8 mouse cellular contexts compared by ENCODE assay signal in genomic region chr8:116921337-116922059, GRCm38 (mm10). TPM values are rescaled to one million over a fixed set of nuclear protein-coding genes. Genes with fewer than 3 reads are reported as not detected.
A peak's percentile ranks its signal among the peaks of the same experiment; 100 is the strongest.
DNase-seq lines count a peak whose midpoint lies in the region; ATAC-seq lines count a peak whose summit lies in the region.

Gene Cmc2, minus strand, starts transcription at chr8:116921455.
Gene Cenpn, plus strand, starts transcription at chr8:116921730.

- 1% methylated on average over 57 of the region's 57 CpGs for WGBS in hindbrain, embryonic 14.5 days

- peak within 1 kb of the TSS; percentile 66 for H3K27ac ChIP-seq in hindbrain, embryonic 14.5 days

- no peaks in the 10 kb centered on the region for H3K9me3 ChIP-seq in hindbrain, embryonic 14.5 days (ENCODE audit: control insufficient read depth, low read length)

- ATAC-seq in hindbrain, embryonic 14.5 days (ENCODE audit: low FRiP score) = peak; percentile 95

- peak within 1 kb of the TSS; percentile 61 for H3K4me2 ChIP-seq in hindbrain, embryonic 14.5 days (replicated peaks)

- H3K36me3 ChIP-seq in hindbrain, embryonic 14.5 days (replicated peaks; ENCODE audit: control insufficient read depth, insufficient read depth) = no peaks in the 10 kb centered on the region

- H3K27me3 ChIP-seq in hindbrain, embryonic 14.5 days (ENCODE audit: control insufficient read depth, insufficient read depth, low read length) = no peaks in the 10 kb centered on the region

- H3K9ac ChIP-seq in hindbrain, embryonic 14.5 days = peak within 1 kb of the TSS; percentile 64

- 0 out of 2 replicates have a peak, but pooled peaks cover 8% of the 10 kb centered on the region for H3K4me1 ChIP-seq in hindbrain, embryonic 14.5 days (replicated peaks; ENCODE audit: control insufficient read depth, insufficient read depth, low read length)

- peak; percentile 98 for DNase-seq in R1 (ENCODE audit: low read depth, low spot score)
- peak; percentile 97 for DNase-seq in cerebellum, postnatal 25 days
- DNase-seq in frontal cortex, postnatal 25 days (ENCODE audit: low spot score in 2 of 2) = peak; percentile 82 to 85
- DNase-seq in hindbrain, embryonic 14.5 days (ENCODE audit: low spot score) = peak; percentile 96
- DNase-seq in layer of hippocampus, postnatal 36 days = peak; percentile 92 to 94
- DNase-seq in lung, postnatal 36 days = peak; percentile 93
- DNase-seq in retina, postnatal 1 day = peak; percentile 97
- peak; percentile 82 to 93 for DNase-seq in urinary bladder, adult 18-20 months (ENCODE audit: low spot score in 2 of 2)

- peak within 1 kb of the TSS; percentile 58 for H3K4me3 ChIP-seq in hindbrain, embryonic 14.5 days (replicated peaks; ENCODE audit: low read length)

RNA-seq across cellular contexts. Expression of gene Cmc2, which starts in this region (rescaled TPM):
- 36.0 and 36.3 TPM in 2 replicates for polyA plus RNA-seq in hindbrain, embryonic 14.5 days (2014; fragmentation: Nextera tagmentation; extraction: Ambion mirVana)
- 10 to 100 TPM; 13.2 to 16.0 TPM for total RNA-seq in layer of hippocampus, postnatal 36 days (2021)

RNA-seq across cellular contexts. Expression of gene Cenpn, which starts in this region (rescaled TPM):
- polyA plus RNA-seq in hindbrain, embryonic 14.5 days (2014; fragmentation: Nextera tagmentation; extraction: Ambion mirVana) = 8.6 and 9.7 TPM in 2 replicates
- 1 to 10 TPM; 1.0 to 1.4 TPM for total RNA-seq in layer of hippocampus, postnatal 36 days (2021)

Comparison
In these comparisons a context has a peak if more than half of its experiments do, and no peak if none do; other contexts are left out.
1. Peak in every context shown above with its lines: DNase-seq, ATAC-seq, H3K4me3 ChIP-seq and H3K27ac ChIP-seq.